In genomic region chr13:6635138-6636076, GRCm38 (mm10) we compare ENCODE assay signal across 10 mouse cellular contexts. TPM values are rescaled to one million over a fixed set of nuclear protein-coding genes. Genes with fewer than 3 reads are reported as not detected.
DNase-seq lines count a peak whose midpoint lies in the region; ATAC-seq lines count a peak whose summit lies in the region.
"Had no signal": no experiment of that assay in that cellular context is flagged by ENCODE, and none has a peak within 500 bp of the region (broad histone marks: within the 10 kb centered on the region; RNA-seq: fewer than 3 reads in every experiment).

No protein-coding gene starts in this region.

- H3K27ac ChIP-seq in kidney, embryonic 15.5 days, result no peak overlapping the region; the same call in 1 of the 2 replicates
- peak overlapping the region; percentile 93 for H3K27ac ChIP-seq in heart, embryonic 15.5 days
- H3K27ac ChIP-seq: embryonic facial prominence, embryonic 10.5 days; liver, embryonic 14.5 days had no signal

- H3K4me3 ChIP-seq in kidney, embryonic 15.5 days (replicated peaks), result no peak overlapping the region
- H3K4me3 ChIP-seq in heart, embryonic 15.5 days, result no peak overlapping the region
- H3K4me3 ChIP-seq: embryonic facial prominence, embryonic 10.5 days had no signal

- DNase-seq in kidney, postnatal 14 days, result peak; percentile 36
- peak; percentile 65 for DNase-seq in Muller cell, postnatal 12 days (ENCODE audit: inconsistent ontology term)
- DNase-seq in mesoderm, embryonic 11.5 days (ENCODE audit: low read depth, low spot score), result peak; percentile 18
- no peak for DNase-seq in frontal cortex, postnatal 36 days (ENCODE audit: low spot score in 2 of 2)
- no peak for DNase-seq in testis, postnatal 14 days (ENCODE audit: low spot score)
- DNase-seq in frontal cortex, adult 2 months (ENCODE audit: extremely low spot score in 1 of 2, low spot score in 1 of 2), result no peak

- H3K4me1 ChIP-seq in kidney, embryonic 15.5 days, result peaks cover 36% of the 10 kb centered on the region
- peaks cover 68% of the 10 kb centered on the region for H3K4me1 ChIP-seq in heart, embryonic 15.5 days (replicated peaks)

- no peaks in the 10 kb centered on the region for H3K9me3 ChIP-seq in kidney, embryonic 15.5 days (replicated peaks)
- no peaks in the 10 kb centered on the region for H3K9me3 ChIP-seq in heart, embryonic 15.5 days (replicated peaks)
- H3K9me3 ChIP-seq: embryonic facial prominence, embryonic 10.5 days had no signal

- H3K27me3 ChIP-seq in kidney, embryonic 15.5 days, result no peaks in the 10 kb centered on the region
- H3K27me3 ChIP-seq in heart, embryonic 15.5 days, result no peaks in the 10 kb centered on the region

- ATAC-seq in kidney, embryonic 15.5 days (replicated peaks; ENCODE audit: low FRiP score), result no peak
- ATAC-seq in heart, embryonic 15.5 days (replicated peaks; ENCODE audit: insufficient number of reproducible peaks, insufficient read depth, low FRiP score, low read depth), result peak; percentile 54

- no peak overlapping the region for H3K4me2 ChIP-seq in kidney, embryonic 15.5 days
- H3K4me2 ChIP-seq in heart, embryonic 15.5 days, result peak overlapping the region; percentile 4

- no peak overlapping the region for H3K9ac ChIP-seq in kidney, embryonic 15.5 days
- no peak overlapping the region for H3K9ac ChIP-seq in heart, embryonic 15.5 days
- H3K9ac ChIP-seq: liver, embryonic 14.5 days had no signal

- 57% methylated on average over 11 of the region's 11 CpGs for WGBS in kidney, embryonic 15.5 days
- 16% methylated on average over 11 of the region's 11 CpGs for WGBS in heart, embryonic 15.5 days

- H3K36me3 ChIP-seq in kidney, embryonic 15.5 days, result no peaks in the 10 kb centered on the region
- no peaks in the 10 kb centered on the region for H3K36me3 ChIP-seq in heart, embryonic 15.5 days
- H3K36me3 ChIP-seq: embryonic facial prominence, embryonic 10.5 days had no signal

RNA-seq across cellular contexts. Expression of gene Pfkp, which starts 13.2 kb away (rescaled TPM):
- 25.6 and 28.3 TPM in 2 replicates for polyA plus RNA-seq in kidney, embryonic 15.5 days (2015; fragmentation: Nextera tagmentation; extraction: Ambion mirVana)
- 172 and 191 TPM in 2 replicates for polyA plus RNA-seq in heart, embryonic 15.5 days (2015; fragmentation: Nextera tagmentation; extraction: Ambion mirVana)
- polyA plus RNA-seq in frontal cortex, adult 2 months (2012; rRNA removed), result 253 and 281 TPM in 2 replicates

Comparison
In these comparisons a context has a peak if more than half of its experiments do, and no peak if none do; other contexts are left out.
1. DNase-seq: peak in kidney, postnatal 14 days (single experiment), Muller cell, postnatal 12 days (single experiment) and mesoderm, embryonic 11.5 days (single experiment); none in frontal cortex, postnatal 36 days (0 of 2), testis, postnatal 14 days (single experiment) and frontal cortex, adult 2 months (0 of 2).